Mouse (Mus musculus) gastrocnemius, postnatal 4 days (tissue): ENCODE data around the gene Dock6. TPM values are rescaled to one million over a fixed set of nuclear protein-coding genes. Genes with fewer than 3 reads are reported as not detected.
A peak's percentile ranks its signal among the peaks of the same experiment; 100 is the strongest.
"Not testable (repeated sequence)": the region's sequence is repeated elsewhere in the genome, so short reads cannot be mapped to it uniquely, and the experiment has no call there.

Experiments used
- DNase-seq, 2 experiments: peaks; one replicate each; pipeline ENCODE4 v3.0.0; 2021 to 2022; ENCODE audit warnings: low spot score in 2 of 2, mixed read lengths in 2 of 2
- long read RNA-seq, 2 experiments: library from polyadenylated mRNA; stranded (forward); transcript quantifications; one replicate each; pipeline ENCODE4 v2.0.0; 2021
- total RNA-seq, 2 experiments: library from RNA; stranded (reverse); gene quantifications; 2 replicates each; pipeline ENCODE4 v1.2.3; 2021

Dock6 gene
- 10 to 100 TPM; 34.3 to 44.5 TPM for total RNA-seq
- long read RNA-seq, experiment 1, partial matches to known transcripts = 0 of 6 reads
- long read RNA-seq, experiment 1, other reads (novel, unspliced or antisense) = 5 of 6 reads
- long read RNA-seq, experiment 2, partial matches to known transcripts = 1 of 6 reads
- long read RNA-seq, experiment 2, other reads (novel, unspliced or antisense) = 5 of 6 reads

DNA sequence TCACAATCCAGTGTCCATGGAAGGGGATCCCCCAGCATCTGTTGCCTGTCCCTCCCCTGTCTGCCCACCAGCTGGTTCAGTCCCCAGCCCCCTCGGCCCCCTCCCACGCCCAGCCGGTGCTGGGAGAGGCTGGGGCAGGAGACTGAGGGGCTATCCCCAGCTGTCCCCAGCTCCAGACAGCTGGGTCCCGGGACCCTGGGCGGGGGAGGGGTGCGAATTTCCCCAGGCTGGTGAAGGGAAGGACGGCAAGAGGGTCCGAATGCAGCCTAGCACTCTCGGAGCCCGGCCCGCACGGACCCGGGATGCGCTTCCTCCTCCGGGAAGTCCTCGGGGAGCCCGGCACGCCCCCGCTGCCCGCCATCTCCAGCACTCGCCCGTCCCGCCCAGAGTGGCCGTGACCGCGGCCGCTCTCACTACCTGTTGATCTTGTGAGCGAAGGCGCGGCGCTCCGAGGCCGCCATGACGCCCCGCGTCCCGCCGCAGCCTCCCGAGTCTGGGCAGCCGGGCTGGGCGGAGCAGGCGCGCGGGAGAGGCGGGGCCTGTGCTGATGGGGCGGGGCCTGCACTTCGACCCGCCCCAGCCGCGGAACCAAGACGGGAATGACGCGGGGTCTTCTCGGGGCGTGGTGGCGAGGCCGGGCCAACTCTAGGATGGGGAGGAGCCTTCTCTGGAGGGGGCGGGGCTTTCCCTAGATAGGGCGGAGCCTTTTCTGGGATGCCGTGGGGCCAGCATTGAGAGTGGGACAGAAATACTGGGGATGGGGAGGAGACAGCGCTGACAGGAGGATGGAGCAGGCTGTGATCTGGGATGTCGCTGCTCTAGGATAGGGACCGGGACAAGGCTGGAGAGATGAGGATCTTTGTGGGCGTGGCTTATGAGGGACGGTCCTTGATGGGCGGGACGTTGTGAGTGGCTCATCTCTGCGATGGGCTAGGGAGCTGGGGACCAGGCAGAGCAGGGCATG, at the start of gene Dock6:
TSS of gene Dock6 (minus strand) at position 508 of the 964 bp plus-strand sequence.
- peak; percentile 77 to 85 for DNase-seq

DNA sequence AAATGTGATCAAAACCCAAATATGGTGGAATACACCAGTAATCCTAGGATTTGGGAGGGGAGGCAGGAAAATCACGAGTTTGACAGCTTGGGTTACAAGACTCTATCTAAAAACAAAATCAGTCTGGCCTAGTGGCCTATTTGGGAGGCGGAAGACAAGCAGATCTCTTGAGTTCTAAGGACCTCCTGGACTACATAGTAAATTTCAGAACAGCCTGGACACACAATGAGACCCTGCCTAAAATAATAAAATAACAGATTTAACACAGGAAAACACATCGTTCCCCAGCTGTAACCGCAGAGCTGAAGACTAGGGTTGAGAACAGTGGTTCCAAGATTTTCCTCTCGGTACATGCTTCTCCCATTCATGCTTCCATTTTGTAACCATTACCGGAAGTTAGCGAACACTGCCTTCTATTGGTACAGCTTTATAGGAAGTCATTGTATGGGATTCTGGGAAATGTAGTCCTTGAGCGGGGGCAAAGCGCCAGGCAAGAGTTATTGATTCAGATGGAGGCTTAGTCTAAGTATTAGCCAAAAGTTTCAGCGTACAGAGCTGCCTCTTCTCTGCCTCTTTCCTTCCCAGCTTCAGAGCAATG, 48.9 kb upstream of the Dock6 start:
- DNase-seq = peak in 1 of 2 experiments; percentile 48

DNA sequence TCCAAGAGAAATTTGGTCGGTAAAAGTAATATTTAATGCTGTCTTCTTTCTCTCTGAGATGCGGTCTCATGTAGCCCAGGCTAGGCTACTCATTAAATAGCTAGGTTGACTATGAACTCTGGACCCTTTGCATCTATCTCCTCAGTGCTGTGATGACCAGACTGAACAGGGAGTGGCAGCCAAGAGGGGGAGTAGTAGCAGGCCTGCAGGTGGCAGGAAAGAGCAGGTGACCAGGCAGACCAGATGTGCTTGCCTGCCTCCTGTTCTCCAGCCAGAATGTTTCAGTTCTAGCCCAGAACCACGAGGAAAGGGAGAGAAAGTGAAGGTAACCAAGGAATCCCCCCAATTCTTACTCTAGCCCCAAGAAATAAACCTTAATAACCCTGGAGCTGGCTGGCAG, 36.8 kb upstream of the Dock6 start:
- DNase-seq = no peak

DNA sequence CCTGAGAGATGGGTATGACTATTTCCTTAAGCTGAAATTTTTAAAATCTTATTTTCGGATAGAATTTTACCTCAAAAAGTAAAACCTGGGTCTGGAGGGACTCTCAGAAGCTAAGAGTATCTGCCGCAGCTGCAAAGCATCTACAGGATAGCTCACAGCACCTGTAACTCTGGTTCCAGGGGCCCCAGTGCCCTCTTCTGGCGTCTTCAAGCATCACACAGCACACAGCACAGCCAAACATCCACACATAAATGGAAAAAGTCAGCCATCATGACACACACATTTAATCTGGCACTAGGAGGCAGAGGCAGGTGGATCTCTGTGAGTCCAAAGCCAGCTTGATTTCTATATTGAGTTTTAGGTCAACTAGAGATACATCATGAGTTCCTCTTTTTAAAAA, 24.2 kb upstream of the Dock6 start:
- DNase-seq = no peak

DNA sequence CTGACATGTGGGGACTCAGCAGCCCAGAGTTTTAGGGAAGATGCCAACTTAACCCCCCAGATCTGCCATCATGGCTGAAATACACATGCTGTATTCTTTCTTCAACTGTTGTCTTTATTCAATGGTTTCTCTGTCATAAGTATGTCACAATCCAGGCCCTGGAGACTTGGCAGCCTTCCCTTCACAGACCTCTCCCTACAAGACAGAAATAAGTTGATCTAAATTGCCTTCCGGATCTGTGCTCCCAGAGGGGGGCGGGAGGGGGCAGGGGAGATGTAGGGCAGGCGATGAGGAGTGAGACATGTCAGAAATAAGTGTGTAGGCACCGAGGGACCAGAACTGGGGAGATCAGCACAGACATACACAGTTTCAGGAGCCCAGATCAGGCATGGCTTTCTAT, 19.8 kb upstream of the Dock6 start:
- no peak for DNase-seq

DNA sequence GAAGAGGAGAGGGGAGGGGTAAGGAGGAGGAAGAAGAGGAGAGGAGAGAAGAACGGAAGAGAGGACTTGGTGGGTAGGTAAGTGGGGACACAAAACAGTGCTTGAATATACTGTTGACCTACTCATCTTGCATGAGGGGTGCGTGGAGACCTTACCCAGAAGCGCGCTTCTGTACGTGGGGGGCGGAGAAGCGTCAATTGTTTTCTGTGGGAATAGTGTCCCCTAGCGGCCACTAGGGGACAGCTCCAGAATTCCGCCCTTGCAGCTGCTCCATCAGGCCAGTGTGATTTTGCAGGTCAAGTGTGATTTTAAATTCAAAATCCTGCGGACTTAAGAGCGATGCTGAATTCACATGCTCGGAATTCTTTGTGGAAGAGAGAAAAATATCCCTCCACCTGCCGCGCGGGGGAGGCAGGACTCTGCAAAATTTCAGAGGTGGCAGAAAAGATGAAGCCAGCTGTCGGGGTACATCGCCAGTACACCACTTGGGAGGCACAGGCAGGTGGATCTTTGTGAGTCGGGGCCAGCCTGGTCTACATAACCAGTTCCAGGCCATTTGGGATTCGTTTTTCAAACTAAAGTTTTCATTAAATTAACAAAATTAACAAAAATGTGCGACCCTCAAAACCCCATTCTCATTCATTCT, 18.6 kb upstream of the Dock6 start:
- DNase-seq = peak; percentile 39 to 50

DNA sequence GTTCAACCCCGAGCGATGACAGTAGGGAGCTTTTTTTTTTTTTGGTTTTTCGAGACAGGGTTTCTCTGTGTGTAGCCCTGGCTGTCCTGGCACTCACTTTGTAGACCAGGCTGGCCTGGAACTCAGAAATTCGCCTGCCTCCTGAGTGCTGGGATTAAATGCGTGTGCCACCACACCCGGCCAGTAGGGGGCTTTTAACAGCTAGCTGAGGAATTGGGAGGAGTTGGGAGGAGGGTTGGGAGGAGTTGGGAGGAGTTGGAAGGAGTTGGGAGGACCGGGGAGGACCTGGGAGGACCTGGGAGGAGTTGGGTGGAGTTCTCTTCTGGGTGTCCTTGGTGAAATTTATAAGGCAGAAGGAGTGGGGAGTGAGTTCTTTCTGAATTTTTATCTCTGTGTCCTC, 16.9 kb upstream of the Dock6 start:
- DNase-seq = peak in 1 of 2 experiments; percentile 62

DNA sequence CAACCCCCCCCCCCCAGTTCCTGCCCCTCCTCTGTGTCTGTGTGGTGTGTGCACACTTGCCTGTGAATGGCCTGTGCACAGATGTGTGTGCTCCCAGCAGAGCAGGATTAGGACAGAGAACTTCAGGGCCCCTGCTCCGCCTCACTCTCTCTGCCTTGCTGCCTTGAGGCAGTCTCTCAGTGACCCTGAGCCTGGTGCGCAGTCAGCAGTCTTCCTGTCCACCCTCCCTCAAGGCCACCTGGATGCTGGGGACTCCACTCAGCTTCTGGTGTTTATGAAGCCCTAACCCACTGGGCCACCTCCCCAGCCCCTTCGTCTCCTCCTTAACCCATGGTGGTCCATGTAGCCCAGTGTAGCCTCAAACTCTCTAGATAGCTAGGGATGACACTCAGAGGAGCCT, 15.3 kb upstream of the Dock6 start:
- no peak for DNase-seq

DNA sequence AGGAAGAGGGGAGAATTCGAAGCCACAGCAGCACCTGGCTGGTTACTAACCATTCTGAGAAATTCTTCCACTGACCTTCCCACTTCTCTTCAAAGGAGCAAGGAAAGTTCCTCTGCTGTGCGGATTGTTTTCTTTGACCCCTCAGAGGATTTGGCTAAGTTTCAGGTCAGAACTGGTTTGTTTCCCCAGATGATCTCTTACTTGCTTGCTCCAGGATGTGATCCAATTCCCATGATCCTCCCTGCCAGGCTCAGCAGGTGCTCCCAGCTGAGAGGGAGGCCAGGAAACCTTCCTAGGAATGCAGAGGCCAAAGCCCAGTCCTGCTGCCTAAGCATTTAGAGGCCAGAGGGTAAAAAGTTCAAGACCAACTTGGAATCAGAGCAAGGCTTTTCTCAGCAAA, 14.2 kb upstream of the Dock6 start:
- DNase-seq = no peak

DNA sequence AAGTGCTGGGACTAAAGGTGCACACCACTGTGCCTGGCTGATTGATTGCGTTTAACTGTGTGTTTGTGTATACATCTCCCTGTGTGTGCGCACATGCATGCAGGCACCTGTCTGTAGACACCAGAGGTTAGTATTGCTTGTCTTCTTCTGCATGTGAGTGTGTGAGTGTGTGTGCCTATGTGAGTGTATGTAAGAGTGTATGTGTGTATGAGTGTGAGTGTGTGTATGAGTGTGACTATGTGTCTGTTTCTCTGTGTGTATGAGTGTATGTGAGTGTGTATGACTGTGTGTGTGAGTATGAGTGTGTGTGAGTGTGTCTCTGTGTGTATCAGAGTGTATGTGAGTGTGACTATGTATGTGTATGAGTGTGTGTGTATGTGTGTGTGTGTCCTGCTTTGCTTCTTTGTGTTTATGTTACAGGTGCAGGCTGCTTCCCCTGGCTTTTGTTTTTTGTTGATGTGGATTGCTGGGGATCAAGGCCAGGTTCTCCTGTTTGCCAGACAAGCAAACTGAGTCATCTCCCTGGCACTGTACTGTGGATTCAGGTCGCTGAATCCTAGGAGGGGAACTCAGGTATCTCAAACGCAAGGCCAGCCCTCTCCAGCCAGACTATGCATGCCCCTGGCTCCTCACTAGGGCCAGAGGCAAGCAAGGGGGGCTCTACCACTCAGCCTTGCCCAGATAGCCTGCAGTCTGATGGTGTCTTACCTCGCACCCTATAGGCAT, 13.4 kb upstream of the Dock6 start:
- no peak for DNase-seq

DNA sequence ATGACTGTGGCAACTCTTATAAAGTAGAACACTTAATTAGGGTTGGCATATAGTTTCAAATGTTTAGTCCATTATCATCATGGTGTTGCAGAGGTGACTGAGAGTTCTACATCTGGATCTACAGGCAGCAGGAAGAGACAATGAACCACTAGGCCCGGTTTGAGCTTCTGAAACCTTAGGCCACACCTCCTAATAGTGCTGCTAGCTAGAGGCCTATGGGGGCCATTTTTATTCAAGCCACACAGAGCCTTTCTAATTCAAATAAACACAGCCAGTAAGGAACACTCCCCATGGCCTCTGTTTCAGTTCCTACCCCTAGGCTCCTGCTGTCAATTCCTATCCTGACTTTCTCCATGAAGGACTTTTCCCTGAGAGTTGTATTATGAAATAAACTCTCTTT, 9.7 kb upstream of the Dock6 start:
- no peak for DNase-seq

DNA sequence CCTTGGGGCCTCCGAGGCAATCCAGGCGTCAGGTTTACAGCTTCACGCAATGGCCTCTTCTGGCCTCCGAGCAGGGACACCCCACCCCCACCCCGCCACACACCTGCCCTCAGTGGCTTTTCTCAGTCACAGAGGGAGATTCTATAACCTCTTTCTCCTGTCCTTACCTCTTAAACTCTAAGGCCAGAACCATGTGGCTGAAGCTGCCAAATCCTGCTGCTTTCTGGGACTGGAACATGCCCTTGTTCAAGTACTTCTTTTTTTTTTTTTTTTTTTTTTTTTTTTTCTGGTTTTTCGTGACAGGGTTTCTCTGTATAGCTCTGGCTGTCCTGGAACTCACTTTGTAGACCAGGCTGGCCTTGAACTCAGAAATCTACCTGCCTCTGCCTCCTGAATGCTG, 7.9 kb upstream of the Dock6 start:
- not testable (repeated sequence) for DNase-seq

DNA sequence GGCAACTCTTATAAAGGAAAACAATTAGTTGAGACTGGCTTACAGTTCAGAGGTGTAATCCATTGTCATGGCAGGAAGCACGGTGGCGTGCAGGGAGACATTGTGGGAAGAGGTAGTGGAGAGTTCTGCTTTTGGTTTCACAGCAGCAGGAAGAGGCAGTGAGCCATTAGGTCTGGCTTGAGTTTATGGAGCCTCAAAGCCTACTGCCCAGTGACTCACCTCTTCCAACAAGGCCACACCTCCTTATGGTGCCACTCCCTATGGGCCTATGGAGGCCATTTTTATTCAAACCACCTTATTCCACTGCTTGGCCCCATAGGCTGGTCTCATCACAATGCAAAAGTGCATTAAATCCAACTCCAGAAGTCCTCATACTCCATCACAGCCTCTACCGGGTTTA, 7.2 kb upstream of the Dock6 start:
- DNase-seq = no peak

DNA sequence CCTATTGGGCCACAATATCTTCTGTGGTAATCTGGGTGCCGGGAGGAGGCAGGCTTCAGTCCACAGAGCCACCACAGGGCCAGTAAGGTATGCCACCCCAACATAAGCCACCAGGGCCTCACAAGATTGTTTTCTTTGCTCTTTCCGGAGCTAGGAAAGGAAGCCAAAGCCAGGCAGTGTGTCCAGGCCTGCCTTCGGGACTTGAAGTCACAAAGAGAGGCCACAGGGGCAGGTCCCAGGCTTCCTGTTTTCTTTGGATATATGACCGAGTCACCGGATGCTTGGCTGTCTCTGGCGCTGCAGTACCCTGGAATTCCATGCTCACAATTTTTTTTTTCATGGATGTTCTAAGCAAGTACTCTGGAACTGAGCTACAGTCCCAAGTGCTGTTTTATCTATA, 5.6 kb upstream of the Dock6 start:
- DNase-seq = no peak

DNA sequence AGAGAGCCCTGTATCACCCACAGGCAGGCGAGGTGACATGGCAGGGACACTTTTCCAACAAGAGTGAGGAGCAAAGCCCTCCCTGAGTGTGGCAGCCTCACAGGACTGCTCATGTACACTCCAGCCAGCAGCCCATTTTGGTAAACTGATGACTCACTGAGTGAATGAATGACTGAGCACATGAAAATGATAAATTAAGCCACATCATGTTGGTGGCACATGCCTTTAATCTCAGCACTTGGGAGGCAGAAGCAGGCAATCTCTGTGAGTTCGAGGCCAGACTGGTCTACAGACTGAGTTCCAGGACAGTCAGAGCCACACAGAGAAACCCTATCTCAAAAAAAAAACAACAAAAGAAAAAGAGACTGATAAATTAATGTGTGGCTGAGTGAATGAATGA, 5.1 kb upstream of the Dock6 start:
- DNase-seq = no peak

DNA sequence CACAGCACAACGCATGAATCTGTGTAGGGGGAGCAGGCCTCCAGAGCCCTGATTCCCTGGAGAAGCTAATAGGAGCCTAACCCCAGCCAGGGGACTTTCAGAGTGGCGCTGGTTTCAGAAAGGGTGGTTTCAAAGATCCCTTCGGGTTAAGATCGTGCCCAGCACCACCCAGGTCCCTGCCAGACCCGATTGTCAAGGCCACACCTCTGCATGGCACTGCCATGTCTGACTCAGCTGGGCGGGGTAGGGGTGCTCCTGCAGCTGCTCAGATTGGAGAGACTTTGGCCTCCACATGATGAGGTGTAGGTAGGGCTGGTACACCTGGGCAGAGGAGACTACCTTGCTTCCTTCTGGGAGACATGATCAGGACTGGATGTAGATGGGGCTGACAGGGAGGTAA, 2.5 kb upstream of the Dock6 start:
- DNase-seq = no peak

DNA sequence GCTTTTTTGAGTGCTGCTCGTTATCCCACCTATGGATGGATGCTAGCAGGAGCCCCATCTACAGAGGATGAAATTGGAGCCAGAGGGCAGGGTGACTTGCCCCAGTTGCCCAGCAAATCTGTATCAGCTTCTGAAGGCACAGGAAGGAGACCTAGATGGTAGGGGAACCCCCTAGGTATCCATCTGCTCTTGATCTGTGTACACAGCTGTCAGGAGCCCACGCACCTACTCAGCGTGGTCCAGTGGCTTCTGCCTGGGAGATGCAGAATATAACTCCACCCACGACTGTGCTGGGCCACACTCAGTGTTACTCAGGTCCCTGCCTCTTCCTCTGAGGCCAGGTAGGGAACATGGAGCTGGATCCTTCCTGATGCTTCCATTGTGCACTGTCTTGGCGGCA, 1.5 kb upstream of the Dock6 start:
- no peak for DNase-seq

DNA sequence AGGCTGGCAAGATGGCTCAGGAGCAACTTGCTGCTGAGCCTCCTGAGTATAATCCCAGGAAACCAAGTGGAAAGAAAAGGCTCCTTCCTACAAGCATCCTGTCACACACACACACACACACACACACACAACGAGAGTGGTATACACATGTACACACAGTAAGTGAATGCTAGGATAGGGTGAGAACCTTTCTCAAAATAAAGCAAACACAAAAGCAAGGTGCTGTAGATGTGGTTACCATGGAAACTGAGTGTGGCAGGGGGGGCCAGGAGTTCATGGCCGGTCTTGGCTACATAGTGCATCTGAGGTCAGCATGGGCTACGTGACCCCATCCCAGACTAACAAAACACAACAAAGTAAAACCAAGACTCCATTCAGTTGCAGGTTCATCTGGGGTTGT, 1.4 kb downstream of the Dock6 start:
- no peak for DNase-seq

DNA sequence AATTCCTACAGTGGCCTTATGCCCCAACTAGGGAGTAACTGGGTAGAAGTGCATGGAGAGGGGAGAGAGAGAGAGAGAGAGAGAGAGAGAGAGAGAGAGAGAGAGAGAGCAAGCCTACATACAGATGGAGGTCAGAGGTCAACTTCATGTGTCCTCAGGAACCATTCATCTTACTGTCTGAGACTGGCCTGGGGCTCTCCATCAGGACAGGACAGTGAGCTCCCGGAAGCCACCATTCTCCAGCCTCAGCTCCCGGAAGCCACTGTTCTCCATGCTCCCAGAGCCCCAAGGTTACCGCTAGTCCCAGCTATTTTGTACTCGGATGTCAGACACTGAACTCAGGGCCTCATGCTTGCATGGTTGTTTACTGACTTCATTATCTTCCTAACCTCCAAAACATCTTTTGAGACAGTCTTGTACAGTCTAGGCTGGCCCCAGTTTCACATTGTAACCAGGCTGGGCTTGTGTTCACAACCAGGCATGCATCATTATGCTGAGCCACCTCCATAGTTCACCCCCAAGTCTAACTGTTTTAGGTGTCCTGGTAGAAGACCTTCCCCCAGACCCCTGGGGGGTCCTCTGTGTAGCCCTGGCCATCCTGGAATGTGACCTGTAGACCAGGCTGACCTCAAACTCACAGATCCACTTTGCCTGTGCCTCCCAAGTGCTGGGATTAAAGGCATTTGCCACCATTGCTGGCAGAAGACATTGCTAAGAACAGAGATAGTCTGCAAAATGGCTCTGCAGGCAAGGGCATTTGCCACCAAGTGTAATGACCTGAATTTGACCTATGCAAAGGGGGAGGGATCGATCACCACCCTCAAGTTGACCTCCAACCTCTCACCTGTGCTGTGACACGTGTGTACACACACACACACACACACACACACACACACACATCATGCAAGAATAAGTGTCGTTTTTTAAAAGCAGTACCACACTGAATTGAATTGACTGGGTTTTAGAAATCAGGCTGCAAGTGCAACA, 2.5 kb downstream of the Dock6 start:
- DNase-seq = no peak

DNA sequence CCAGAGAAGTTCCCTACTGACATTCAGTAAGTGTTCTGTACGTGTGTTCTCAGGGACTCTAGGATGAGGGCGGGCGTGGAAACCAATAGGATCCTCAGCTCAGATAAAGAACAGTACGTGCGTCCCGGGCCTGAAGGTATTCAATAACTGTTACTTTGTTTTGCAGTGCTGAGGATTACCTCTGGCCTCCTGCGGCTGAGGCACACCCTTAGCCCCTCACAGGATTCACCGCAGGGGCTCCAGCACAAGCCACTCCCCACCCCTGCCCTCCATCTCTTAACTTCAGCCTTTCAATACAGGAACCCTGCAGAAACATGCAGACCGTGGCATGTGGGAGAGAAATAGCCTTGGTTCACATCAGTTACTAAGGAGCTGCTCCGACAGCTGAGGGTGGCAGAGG, 4.5 kb downstream of the Dock6 start:
- no peak for DNase-seq
